8 mouse cellular contexts compared by ENCODE assay signal in the genomic region with DNA sequence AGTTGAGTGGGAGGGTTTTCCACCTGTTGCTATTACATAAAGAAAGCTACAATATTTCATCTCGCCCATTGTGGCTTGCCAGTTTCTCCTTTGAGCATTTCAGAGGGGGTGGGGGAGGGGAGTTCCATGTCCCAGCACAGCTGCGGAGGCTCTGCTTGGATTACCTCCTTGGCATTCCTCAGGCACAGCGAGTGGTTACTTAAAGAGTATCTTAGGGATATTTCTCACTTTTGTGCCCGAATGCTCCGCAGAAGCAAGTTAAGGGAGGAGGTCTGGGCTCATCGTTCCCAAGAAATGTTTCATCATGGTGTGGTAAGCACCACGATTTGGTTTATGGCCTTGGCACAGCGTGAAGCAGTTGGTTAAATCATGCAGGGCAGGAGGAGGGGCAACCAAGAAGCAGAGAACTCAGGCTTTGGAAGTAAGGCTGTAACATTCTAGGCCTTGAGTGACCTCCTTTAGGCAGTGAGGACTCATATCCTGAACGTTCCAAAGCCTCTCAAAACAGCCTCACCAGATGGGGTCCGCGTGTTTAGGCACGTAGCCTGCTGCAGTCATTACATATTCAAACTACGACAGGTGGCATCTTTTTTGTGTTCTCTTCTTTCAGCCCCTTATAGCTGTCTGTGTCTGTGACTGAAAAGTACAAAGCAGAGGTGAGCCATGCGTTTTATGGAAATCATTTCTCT. TPM values are rescaled to one million over a fixed set of nuclear protein-coding genes. Genes with fewer than 3 reads are reported as not detected.
DNase-seq lines count a peak whose midpoint lies in the region; ATAC-seq lines count a peak whose summit lies in the region.

No protein-coding gene starts in this region.

- peak; percentile 42 for DNase-seq in gastrocnemius, adult 18-20 months (ENCODE audit: low spot score)
- no peak for DNase-seq in gastrocnemius, postnatal 4 days (ENCODE audit: low spot score in 2 of 2)
- DNase-seq in urinary bladder, postnatal 25 days (ENCODE audit: low spot score): peak; percentile 11
- DNase-seq in urinary bladder, adult 2 months (ENCODE audit: low spot score): no peak
- DNase-seq in kidney, postnatal 14 days: peak; percentile 11
- no peak for DNase-seq in cerebellum, adult 9-11 months

- no peak for ATAC-seq in erythroid progenitor cell, adult 5-6 weeks (replicated peaks; ENCODE audit: low FRiP score, poor library complexity, severe bottlenecking)
- ATAC-seq in megakaryocyte-erythroid progenitor cell, adult 5-6 weeks (replicated peaks; ENCODE audit: low FRiP score, low TSS enrichment, poor library complexity, severe bottlenecking): no peak

RNA-seq across cellular contexts. Expression of a gene that starts 43.9 kb away (rescaled TPM):
- total RNA-seq in gastrocnemius, adult 18-20 months (2021): 10 to 100 TPM; 11.3 to 12.2 TPM
- total RNA-seq in gastrocnemius, postnatal 4 days (2021): 10 to 100 TPM in 1 of 2 experiments, 1 to 10 TPM in 1; 8.3 to 11.5 TPM
- 52.5 and 60.9 TPM in 2 replicates for polyA plus RNA-seq in urinary bladder, adult 2 months (2012; rRNA removed)
- total RNA-seq in erythroid progenitor cell, adult 5-6 weeks (2015; ENCODE audit: low replicate concordance): 43.2 and 55.8 TPM in 2 replicates
- total RNA-seq in erythroid progenitor cell, adult 5-6 weeks (2017; ENCODE audit: low replicate concordance): 30.9 and 54.2 TPM in 2 replicates
- total RNA-seq in megakaryocyte-erythroid progenitor cell, adult 5-6 weeks (2014; fragmentation: Nextera tagmentation): 7.4 and 9.0 TPM in 2 replicates
- total RNA-seq in megakaryocyte-erythroid progenitor cell, adult 5-6 weeks (2017): 7.8 and 8.0 TPM in 2 replicates

Comparison
In these comparisons a context has a peak if more than half of its experiments do, and no peak if none do; other contexts are left out.
1. DNase-seq: peak in gastrocnemius, adult 18-20 months (single experiment), urinary bladder, postnatal 25 days (single experiment) and kidney, postnatal 14 days (single experiment); none in gastrocnemius, postnatal 4 days (0 of 2), urinary bladder, adult 2 months (single experiment) and cerebellum, adult 9-11 months (single experiment).